Mouse (Mus musculus): Measurements from ENCODE around the gene Hist2h2ab. TPM values are rescaled to one million over a fixed set of nuclear protein-coding genes. Genes with fewer than 3 reads are reported as not detected.
"Not testable (repeated sequence)": the region's sequence is repeated elsewhere in the genome, so short reads cannot be mapped to it uniquely, and the experiment has no call there.

Hist2h2ab gene
- polyA plus RNA-seq (2015; fragmentation: Nextera tagmentation; extraction: Ambion mirVana): 0.47 TPM in 1 of 2 replicates, not detected in the other

GRCm38 (mm10) chr3:96219661-96220130 is at the start of gene Hist2h2ab, which contains the start of gene Bola1:
Hist2h2ab (plus strand) TSS chr3:96219865.
Bola1 (minus strand) TSS chr3:96219709.
- peaks cover 33% of the 10 kb centered on the region for H3K4me1 ChIP-seq
- H3K27ac ChIP-seq (replicated peaks): peak within 1 kb of the TSS; percentile 99
- under 1% methylated on average over 37 of the region's 37 CpGs for WGBS
- H3K9me3 ChIP-seq (replicated peaks): no peaks in the 10 kb centered on the region
- no peaks in the 10 kb centered on the region for H3K27me3 ChIP-seq (replicated peaks)
- H3K4me2 ChIP-seq: peak within 1 kb of the TSS; percentile 91
- peak within 1 kb of the TSS; percentile 75 for H3K9ac ChIP-seq (replicated peaks)
- peak; percentile 93 for ATAC-seq (ENCODE audit: low FRiP score)
- peak within 1 kb of the TSS; percentile 67 for H3K4me3 ChIP-seq (replicated peaks)
- H3K36me3 ChIP-seq: no peaks in the 10 kb centered on the region

GRCm38 (mm10) chr3:96170276-96170675 is 49.4 kb upstream of the Hist2h2ab start:
- Histone ChIP-seq H3K27me3 (replicated peaks) (no peaks in the 10 kb centered on the region), H3K4me1 (peaks cover 37% of the 10 kb centered on the region), H3K9me3 (replicated peaks) (no peaks in the 10 kb centered on the region), H3K36me3 (peaks cover 14% of the 10 kb centered on the region), H3K4me3 (replicated peaks) (no peak overlapping the region), H3K4me2 (no peak overlapping the region), H3K9ac (replicated peaks) (peak overlapping the region; percentile 18; the same call in 1 of the 2 replicates), H3K27ac (replicated peaks) (no peak overlapping the region)
- WGBS: 88% methylated on average over 4 of the region's 4 CpGs
- ATAC-seq (ENCODE audit: low FRiP score): no peak

DNA sequence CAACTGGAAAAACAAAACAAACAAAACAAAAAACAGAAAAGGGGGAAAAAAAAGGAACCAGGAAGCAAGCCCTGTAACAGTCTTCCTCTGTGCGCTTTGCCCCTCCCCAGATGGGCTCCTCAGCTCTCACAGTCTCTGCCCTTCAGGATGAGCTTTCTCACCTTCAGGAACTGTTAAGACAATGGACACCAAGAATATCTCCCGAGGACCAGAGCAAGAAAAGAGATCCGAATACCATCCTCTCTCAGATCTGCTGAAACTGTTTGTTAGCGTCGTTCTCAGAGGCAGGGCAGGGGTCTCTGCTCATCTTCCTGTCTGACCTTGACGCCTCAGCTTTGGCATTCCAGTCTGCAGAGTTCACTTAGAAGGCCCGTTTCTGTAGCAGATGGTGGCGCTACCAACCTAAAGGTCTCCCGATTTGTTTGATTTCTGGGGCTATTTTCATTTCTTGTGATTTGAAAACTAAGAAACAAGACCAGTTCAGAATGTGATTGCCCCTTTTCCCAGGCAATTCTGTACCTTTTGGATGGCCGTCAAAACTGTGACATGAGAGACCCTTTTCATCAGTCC is 48.6 kb upstream of the Hist2h2ab start:
- no peak for ATAC-seq (ENCODE audit: low FRiP score)
- peaks cover 20% of the 10 kb centered on the region for H3K36me3 ChIP-seq
- H3K27me3 ChIP-seq (replicated peaks): no peaks in the 10 kb centered on the region
- no peaks in the 10 kb centered on the region for H3K9me3 ChIP-seq (replicated peaks)
- peak overlapping the region; percentile 85 for H3K4me3 ChIP-seq (replicated peaks)
- peak overlapping the region; percentile 98 for H3K27ac ChIP-seq (replicated peaks)
- 75% methylated on average over 10 of the region's 10 CpGs for WGBS
- H3K4me1 ChIP-seq: peaks cover 42% of the 10 kb centered on the region
- peak overlapping the region; percentile 87; the same call in 1 of the 2 replicates for H3K9ac ChIP-seq (replicated peaks)
- peak overlapping the region; percentile 98 for H3K4me2 ChIP-seq

DNA sequence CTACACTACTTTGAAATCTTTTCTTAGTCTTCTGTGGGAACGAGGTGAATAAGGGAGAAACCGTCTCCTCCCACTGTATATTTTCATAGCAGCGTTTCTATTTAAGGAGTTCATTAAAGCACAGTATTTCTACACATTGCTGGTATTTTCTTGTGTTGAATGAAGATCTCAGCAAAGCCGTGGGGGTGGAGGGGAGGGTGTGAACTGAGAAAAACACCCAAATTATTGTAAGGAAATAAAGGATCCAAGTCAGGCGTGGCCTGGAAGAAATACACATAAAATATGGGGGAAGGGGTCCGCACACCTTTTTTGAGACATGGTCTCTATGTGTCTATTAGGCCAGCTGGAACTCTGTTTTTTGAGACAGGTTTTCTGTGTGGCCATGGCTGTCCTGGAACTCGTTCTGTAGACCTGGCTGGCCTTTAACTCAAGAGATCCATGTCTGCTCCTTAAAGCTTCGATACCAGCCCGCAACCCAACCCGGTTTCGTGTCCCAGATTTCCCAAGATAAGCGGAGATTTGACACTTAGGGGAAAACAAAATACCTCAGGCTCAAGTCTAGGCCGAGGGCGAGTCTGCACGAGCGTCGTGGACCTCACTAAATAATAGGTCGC is 48.0 kb upstream of the Hist2h2ab start:
- H3K4me2 ChIP-seq: peak overlapping the region; percentile 98
- H3K9me3 ChIP-seq (replicated peaks): no peaks in the 10 kb centered on the region
- peak overlapping the region; percentile 87 for H3K9ac ChIP-seq (replicated peaks)
- H3K4me1 ChIP-seq: peaks cover 45% of the 10 kb centered on the region
- H3K36me3 ChIP-seq: peaks cover 27% of the 10 kb centered on the region
- ATAC-seq (ENCODE audit: low FRiP score): peak; percentile 29
- WGBS: 21% methylated on average over 18 of the region's 18 CpGs
- H3K27ac ChIP-seq (replicated peaks): peak overlapping the region; percentile 98
- H3K27me3 ChIP-seq (replicated peaks): no peaks in the 10 kb centered on the region
- peak overlapping the region; percentile 85 for H3K4me3 ChIP-seq (replicated peaks)

GRCm38 (mm10) chr3:96172197-96173178 is 47.2 kb upstream of the Hist2h2ab start, which contains the start of gene Sf3b4:
Sf3b4 (plus strand) TSS chr3:96172332.
- peaks cover 45% of the 10 kb centered on the region for H3K4me1 ChIP-seq
- peak within 1 kb of the TSS; percentile 85 for H3K4me3 ChIP-seq (replicated peaks)
- peak within 1 kb of the TSS; percentile 98 for H3K4me2 ChIP-seq
- under 1% methylated on average over 53 of the region's 58 CpGs for WGBS
- H3K27me3 ChIP-seq (replicated peaks): no peaks in the 10 kb centered on the region
- H3K9ac ChIP-seq (replicated peaks): peak within 1 kb of the TSS; percentile 87
- ATAC-seq (ENCODE audit: low FRiP score): peak; percentile 95
- peak within 1 kb of the TSS; percentile 98 for H3K27ac ChIP-seq (replicated peaks)
- no peaks in the 10 kb centered on the region for H3K9me3 ChIP-seq (replicated peaks)
- peaks cover 31% of the 10 kb centered on the region for H3K36me3 ChIP-seq

- peaks cover 45% of the 10 kb centered on the region for H3K4me1 ChIP-seq
- no peak for ATAC-seq (ENCODE audit: low FRiP score)
- WGBS: 32% methylated on average over 7 of the region's 7 CpGs
- peaks cover 38% of the 10 kb centered on the region for H3K36me3 ChIP-seq
- peak overlapping the region; percentile 98 for H3K4me2 ChIP-seq
- H3K4me3 ChIP-seq (replicated peaks): peak overlapping the region; percentile 85
- H3K9me3 ChIP-seq (replicated peaks): no peaks in the 10 kb centered on the region
- no peaks in the 10 kb centered on the region for H3K27me3 ChIP-seq (replicated peaks)
- H3K27ac ChIP-seq (replicated peaks): peak overlapping the region; percentile 77; the same call in 1 of the 2 replicates
- peak overlapping the region; percentile 81 for H3K9ac ChIP-seq (replicated peaks)
Observed at GRCm38 (mm10) chr3:96173185-96173584, 46.5 kb upstream of the Hist2h2ab start.

DNA sequence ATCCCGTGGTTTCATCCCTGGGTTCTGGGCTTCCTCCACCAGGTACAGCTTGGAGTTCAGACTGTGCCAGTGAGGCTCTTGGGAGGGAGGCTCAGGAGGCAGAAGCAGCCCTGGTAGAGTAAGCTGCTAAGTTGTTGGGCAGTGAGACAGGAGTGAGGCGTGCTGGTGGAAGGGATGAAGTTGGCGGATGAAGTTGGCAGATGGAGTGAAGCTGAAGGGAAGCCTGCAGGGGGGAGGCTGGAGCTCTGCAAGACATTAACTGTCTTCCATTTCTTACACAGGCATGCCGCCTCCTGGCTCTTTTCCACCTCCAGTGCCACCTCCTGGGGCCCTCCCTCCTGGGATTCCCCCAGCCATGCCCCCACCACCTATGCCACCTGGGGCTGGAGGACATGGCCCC is 45.6 kb upstream of the Hist2h2ab start:
- not testable (repeated sequence) for H3K27me3 ChIP-seq (replicated peaks); ATAC-seq (ENCODE audit: low FRiP score); H3K9me3 ChIP-seq (replicated peaks); H3K27ac ChIP-seq (replicated peaks); H3K9ac ChIP-seq (replicated peaks); H3K4me3 ChIP-seq (replicated peaks)
- Histone ChIP-seq H3K4me2 (peak overlapping the region; percentile 26; the same call in 1 of the 2 replicates), H3K36me3 (peaks cover 46% of the 10 kb centered on the region), H3K4me1 (peaks cover 45% of the 10 kb centered on the region)
- WGBS: 75% methylated on average over 4 of the region's 4 CpGs

- H3K27me3 ChIP-seq (replicated peaks): no peaks in the 10 kb centered on the region
- ATAC-seq (ENCODE audit: low FRiP score): no peak
- no peak overlapping the region for H3K9ac ChIP-seq (replicated peaks)
- H3K9me3 ChIP-seq (replicated peaks): no peaks in the 10 kb centered on the region
- no peak overlapping the region for H3K27ac ChIP-seq (replicated peaks)
- H3K4me2 ChIP-seq: no peak overlapping the region
- WGBS: 98% methylated on average over 6 of the region's 6 CpGs
- peaks cover 46% of the 10 kb centered on the region for H3K4me1 ChIP-seq
- no peak overlapping the region for H3K4me3 ChIP-seq (replicated peaks)
- H3K36me3 ChIP-seq: peaks cover 46% of the 10 kb centered on the region
Observed at GRCm38 (mm10) chr3:96175251-96175650, 44.4 kb upstream of the Hist2h2ab start.

- 94% methylated on average over 4 of the region's 4 CpGs for WGBS
- H3K4me3 ChIP-seq (replicated peaks): no peak overlapping the region
- no peaks in the 10 kb centered on the region for H3K9me3 ChIP-seq (replicated peaks)
- peaks cover 48% of the 10 kb centered on the region for H3K4me1 ChIP-seq
- H3K27me3 ChIP-seq (replicated peaks): no peaks in the 10 kb centered on the region
- H3K4me2 ChIP-seq: no peak overlapping the region
- peaks cover 46% of the 10 kb centered on the region for H3K36me3 ChIP-seq
- no peak overlapping the region for H3K9ac ChIP-seq (replicated peaks)
- no peak for ATAC-seq (ENCODE audit: low FRiP score)
- no peak overlapping the region for H3K27ac ChIP-seq (replicated peaks)
Observed at GRCm38 (mm10) chr3:96178427-96178826, 41.2 kb upstream of the Hist2h2ab start.

GRCm38 (mm10) chr3:96178902-96179301 is 40.8 kb upstream of the Hist2h2ab start:
- Histone ChIP-seq H3K9me3 (replicated peaks) (no peaks in the 10 kb centered on the region), H3K36me3 (peaks cover 45% of the 10 kb centered on the region), H3K4me1 (peaks cover 47% of the 10 kb centered on the region), H3K9ac (replicated peaks) (no peak overlapping the region), H3K27ac (replicated peaks) (no peak overlapping the region), H3K4me2 (no peak overlapping the region), H3K27me3 (replicated peaks) (no peaks in the 10 kb centered on the region), H3K4me3 (replicated peaks) (no peak overlapping the region)
- 86% methylated on average over 2 of the region's 2 CpGs for WGBS
- no peak for ATAC-seq (ENCODE audit: low FRiP score)

GRCm38 (mm10) chr3:96179531-96179930 is 40.1 kb upstream of the Hist2h2ab start:
- H3K9ac ChIP-seq (replicated peaks): no peak overlapping the region
- no peak overlapping the region for H3K4me2 ChIP-seq
- no peaks in the 10 kb centered on the region for H3K27me3 ChIP-seq (replicated peaks)
- H3K4me1 ChIP-seq: peaks cover 42% of the 10 kb centered on the region
- WGBS: 60% methylated on average over 4 of the region's 4 CpGs
- H3K36me3 ChIP-seq: peaks cover 39% of the 10 kb centered on the region
- H3K4me3 ChIP-seq (replicated peaks): no peak overlapping the region
- no peak for ATAC-seq (ENCODE audit: low FRiP score)
- H3K27ac ChIP-seq (replicated peaks): no peak overlapping the region
- H3K9me3 ChIP-seq (replicated peaks): no peaks in the 10 kb centered on the region
